Comparison of ENCODE assay signal across 10 mouse cellular contexts in the genomic region with DNA sequence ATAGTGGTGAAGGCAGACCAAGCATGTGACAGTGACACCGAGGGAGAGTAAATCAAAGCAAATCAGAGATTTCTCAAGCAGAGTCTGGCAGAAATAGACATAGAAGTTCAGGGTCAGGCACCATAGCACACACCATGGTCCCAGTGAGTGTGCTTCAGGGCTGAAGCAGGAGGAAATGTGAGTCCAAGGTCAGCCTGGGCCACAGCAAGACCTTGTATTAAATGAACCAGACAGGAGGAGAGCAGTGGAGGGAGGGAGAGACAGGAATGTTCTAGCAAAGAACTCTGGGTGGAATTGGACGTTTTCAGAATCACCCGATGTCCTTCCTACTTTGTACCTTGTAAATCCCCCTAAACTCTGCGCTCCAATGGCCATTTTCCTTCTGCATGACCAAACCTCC. TPM values are rescaled to one million over a fixed set of nuclear protein-coding genes. Genes with fewer than 3 reads are reported as not detected.
DNase-seq lines count a peak whose midpoint lies in the region; ATAC-seq and TF ChIP-seq lines count a peak whose summit lies in the region.
"Had no signal": no experiment of that assay in that cellular context is flagged by ENCODE, and none has a peak within 500 bp of the region (broad histone marks: within the 10 kb centered on the region; RNA-seq: fewer than 3 reads in every experiment).

No protein-coding gene starts in this region.

- no peaks in the 10 kb centered on the region; the same call in 1 of the 2 replicates for H3K4me1 ChIP-seq in kidney, adult 2 months (ENCODE audit: control insufficient read depth, insufficient read depth, low read length)
- H3K4me1 ChIP-seq in embryonic facial prominence, embryonic 11.5 days (ENCODE audit: control insufficient read depth, insufficient read depth, low read length) = no peaks in the 10 kb centered on the region
- peaks cover 12% of the 10 kb centered on the region; the same call in 1 of the 2 replicates for H3K4me1 ChIP-seq in limb, embryonic 14.5 days (ENCODE audit: control insufficient read depth, insufficient read depth, low read length)

- WGBS in kidney, adult 2 months = 33% methylated on average over 4 of the region's 4 CpGs
- WGBS in embryonic facial prominence, embryonic 11.5 days = 73% methylated on average over 4 of the region's 4 CpGs
- 62% methylated on average over 4 of the region's 4 CpGs for WGBS in limb, embryonic 14.5 days

- no peak for TF ChIP-seq CTCF in kidney, adult 2 months (conservative IDR thresholded peaks at IDR 0.05; ENCODE audit: insufficient read depth, insufficient read length, low read depth, low read length)

- no peak overlapping the region for H3K4me2 ChIP-seq in embryonic facial prominence, embryonic 11.5 days (ENCODE audit: low read depth, low read length)
- no peak overlapping the region for H3K4me2 ChIP-seq in limb, embryonic 14.5 days (replicated peaks; ENCODE audit: low read depth, low read length, severe bottlenecking)

- no peaks in the 10 kb centered on the region for H3K27me3 ChIP-seq in kidney, adult 2 months (replicated peaks; ENCODE audit: control insufficient read depth, insufficient read depth, low read length)
- no peaks in the 10 kb centered on the region for H3K27me3 ChIP-seq in embryonic facial prominence, embryonic 11.5 days (ENCODE audit: control insufficient read depth, insufficient read depth, low read length)
- H3K27me3 ChIP-seq in limb, embryonic 14.5 days (ENCODE audit: control insufficient read depth, insufficient read depth, low read length) = no peaks in the 10 kb centered on the region

- ATAC-seq in embryonic facial prominence, embryonic 11.5 days (replicated peaks; ENCODE audit: insufficient number of reproducible peaks, low FRiP score, low TSS enrichment, low read depth) = peak; percentile 48; the same call in 1 of the 2 replicates
- peak; percentile 44 for ATAC-seq in limb, embryonic 14.5 days (ENCODE audit: low FRiP score, low read depth)
- no peak for ATAC-seq in erythroblast, adult 5-6 weeks (replicated peaks; ENCODE audit: low FRiP score, poor library complexity, severe bottlenecking)

- no peak overlapping the region for H3K9ac ChIP-seq in embryonic facial prominence, embryonic 11.5 days (replicated peaks; ENCODE audit: low read length)
- H3K9ac ChIP-seq in limb, embryonic 14.5 days (ENCODE audit: low read depth, low read length, severe bottlenecking) = no peak overlapping the region

- no peak overlapping the region for H3K4me3 ChIP-seq in kidney, adult 2 months (ENCODE audit: insufficient read depth, low read depth, low read length)
- H3K4me3 ChIP-seq in embryonic facial prominence, embryonic 11.5 days (ENCODE audit: low read depth, low read length) = no peak overlapping the region
- H3K4me3 ChIP-seq in limb, embryonic 14.5 days (replicated peaks; ENCODE audit: low read length) = no peak overlapping the region

- DNase-seq in kidney, adult 2 months = peak; percentile 47
- no peak for DNase-seq in kidney, postnatal 4 days
- peak; percentile 68 for DNase-seq in adrenal gland, postnatal 10 days
- no peak for DNase-seq in embryonic facial prominence, embryonic 11.5 days (ENCODE audit: low spot score)
- no peak for DNase-seq in limb, embryonic 14.5 days (ENCODE audit: low spot score)
- no peak for DNase-seq in cerebellum, postnatal 14 days
- no peak for DNase-seq in thymus, postnatal 14 days
- DNase-seq: liver had no signal

- H3K9me3 ChIP-seq in embryonic facial prominence, embryonic 11.5 days (replicated peaks; ENCODE audit: control insufficient read depth, low read length) = no peaks in the 10 kb centered on the region
- H3K9me3 ChIP-seq in limb, embryonic 14.5 days (ENCODE audit: control insufficient read depth, low read length) = no peaks in the 10 kb centered on the region

- TF ChIP-seq POLR2A in kidney, adult 2 months (IDR thresholded peaks at IDR 0.05; ENCODE audit: low read depth, low read length) = no peak
- TF ChIP-seq POLR2A in limb, embryonic 14.5 days (IDR thresholded peaks at IDR 0.05; ENCODE audit: borderline replicate concordance, extremely low read depth, insufficient read depth, insufficient read length) = no peak

- no peak overlapping the region for H3K27ac ChIP-seq in kidney, adult 2 months (ENCODE audit: insufficient read depth, low read depth, low read length)
- no peak overlapping the region for H3K27ac ChIP-seq in embryonic facial prominence, embryonic 11.5 days (replicated peaks; ENCODE audit: low read depth, low read length)
- 0 out of 2 replicates have a peak overlapping the region, but pooled peaks have one; percentile 30 for H3K27ac ChIP-seq in limb, embryonic 14.5 days (replicated peaks; ENCODE audit: low read depth, low read length)

- no peaks in the 10 kb centered on the region for H3K36me3 ChIP-seq in kidney, adult 2 months (ENCODE audit: control insufficient read depth, insufficient read depth, low read length)
- H3K36me3 ChIP-seq in embryonic facial prominence, embryonic 11.5 days (replicated peaks; ENCODE audit: control insufficient read depth, insufficient read depth, low read depth, low read length) = no peaks in the 10 kb centered on the region
- H3K36me3 ChIP-seq in limb, embryonic 14.5 days (ENCODE audit: control insufficient read depth, insufficient read depth, low read length) = no peaks in the 10 kb centered on the region

RNA-seq across cellular contexts. Expression of gene Zfp366, which starts 21.6 kb away (rescaled TPM):
- 3.1 and 4.3 TPM in 2 replicates for polyA plus RNA-seq in kidney, adult 2 months (2012; rRNA removed)
- total RNA-seq in adrenal gland, postnatal 10 days (2021) = 10 to 100 TPM in 1 of 2 experiments, 1 to 10 TPM in 1; 8.3 to 10.8 TPM
- 0.76 and 0.81 TPM in 2 replicates for polyA plus RNA-seq in embryonic facial prominence, embryonic 11.5 days (2014; fragmentation: Nextera tagmentation; extraction: Ambion mirVana)
- polyA plus RNA-seq in limb, embryonic 14.5 days (2012; rRNA removed) = 2.5 and 3.5 TPM in 2 replicates
- 0.73 and 1.0 TPM in 2 replicates for polyA plus RNA-seq in limb, embryonic 14.5 days (2014; fragmentation: Nextera tagmentation; extraction: Ambion mirVana)
- total RNA-seq in erythroblast, adult 5-6 weeks (2015; ENCODE audit: low replicate concordance) = 0.42 TPM in 1 of 2 replicates, not detected in the other
- total RNA-seq in erythroblast, adult 5-6 weeks (2017; ENCODE audit: low replicate concordance) = 0.14 and 0.17 TPM in 2 replicates
- total RNA-seq: granulocyte monocyte progenitor cell, adult 5-6 weeks had no signal

Comparison
In these comparisons a context has a peak if more than half of its experiments do, and no peak if none do; other contexts are left out.
1. DNase-seq: peak in kidney, adult 2 months (single experiment) and adrenal gland, postnatal 10 days (single experiment); none in kidney, postnatal 4 days (0 of 2), embryonic facial prominence, embryonic 11.5 days (single experiment), limb, embryonic 14.5 days (single experiment), cerebellum, postnatal 14 days (0 of 2) and thymus, postnatal 14 days (single experiment).